Mouse (Mus musculus): ENCODE measurements around the gene Gh.

DNA sequence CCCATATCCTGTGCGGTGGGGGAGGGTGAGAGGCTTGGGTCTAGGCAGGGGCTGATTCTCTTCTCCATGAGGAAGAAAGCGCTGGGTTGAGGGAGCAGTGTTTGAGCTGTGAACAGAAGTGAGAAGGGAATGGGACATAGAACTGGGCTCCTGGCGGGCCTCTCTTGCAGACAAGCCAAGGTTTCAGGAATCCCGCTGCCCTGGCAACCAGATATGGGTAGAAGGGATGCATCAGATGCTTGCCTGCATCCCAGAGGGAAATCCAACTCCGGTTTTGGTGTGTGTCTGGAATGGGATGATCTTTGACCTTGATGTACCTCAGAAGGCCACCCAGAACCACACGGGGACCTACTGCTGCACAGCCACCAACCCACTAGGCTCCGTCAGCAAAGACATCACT, 15.5 kb downstream of the Gh start:
- TF ChIP-seq EP300 (IDR thresholded peaks at IDR 0.05; ENCODE audit: low read depth) (no peak), CTCF (IDR thresholded peaks at IDR 0.05; ENCODE audit: low read depth) (no peak)
